Mouse (Mus musculus) limb, embryonic 12.5 days (tissue): ENCODE data around the gene Rgs9bp. TPM values are rescaled to one million over a fixed set of nuclear protein-coding genes. Genes with fewer than 3 reads are reported as not detected.
A peak's percentile ranks its signal among the peaks of the same experiment; 100 is the strongest.
"Not testable (repeated sequence)": the region's sequence is repeated elsewhere in the genome, so short reads cannot be mapped to it uniquely, and the experiment has no call there.

ENCODE experiments used
- ATAC-seq: fragments of 200-750 bp; cut with Nextera tagmentation; 2 replicates; pipeline ENCODE4 v1.8.0; 2017; ENCODE audit warnings: low read depth, moderate TSS enrichment; ENCODE audit not compliant: insufficient number of reproducible peaks, insufficient read depth, low FRiP score, low TSS enrichment
- H3K27ac ChIP-seq: fragments of 300-500 bp; sonication (generic); 2 replicates; pipeline ENCODE4 v1.5.1; 2016; ENCODE audit warnings: mild to moderate bottlenecking, moderate library complexity
- H3K27me3 ChIP-seq: fragments of 300-500 bp; sonication (generic); 2 replicates; pipeline ENCODE4 v1.6.1; 2016; ENCODE audit warnings: mild to moderate bottlenecking, moderate library complexity
- H3K36me3 ChIP-seq: fragments of 300-500 bp; sonication (generic); 2 replicates; pipeline ENCODE4 v1.6.1; 2016; ENCODE audit warnings: mild to moderate bottlenecking, moderate library complexity
- H3K4me1 ChIP-seq: fragments of 300-500 bp; sonication (generic); replicated peaks from 2 replicates; pipeline ENCODE4 v1.6.1; 2016
- H3K4me2 ChIP-seq: fragments of 300-500 bp; sonication (generic); 2 replicates; pipeline ENCODE4 v1.6.1; 2016; ENCODE audit warnings: mild to moderate bottlenecking, moderate library complexity
- H3K4me3 ChIP-seq: fragments of 300-500 bp; sonication (generic); replicated peaks from 2 replicates; pipeline ENCODE4 v1.5.1; 2016; ENCODE audit warnings: mild to moderate bottlenecking
- H3K9ac ChIP-seq: fragments of 300-500 bp; sonication (generic); replicated peaks from 2 replicates; pipeline ENCODE4 v1.6.1; 2016; ENCODE audit warnings: mild to moderate bottlenecking, moderate library complexity
- H3K9me3 ChIP-seq: fragments of 300-500 bp; sonication (generic); 2 replicates; pipeline ENCODE4 v1.6.1; 2016; ENCODE audit warnings: mild to moderate bottlenecking, moderate library complexity
- WGBS: fragments of 180-500 bp; shearing (Covaris S2); methylation state at CpG from one replicate; pipeline ENCODE4 v1.1.7; 2016; 5-methylcytosine and 5-hydroxymethylcytosine counted together
- polyA plus RNA-seq: library from polyadenylated mRNA; unstranded; fragments of >200 nt; fragmentation: Nextera tagmentation; extraction: Ambion mirVana; gene quantifications from 2 replicates; pipeline ENCODE4 v1.2.1, GENCODE M21; 2016

Gene Rgs9bp
- polyA plus RNA-seq, 1 experiment from 2014 or later = 0.28 TPM

- Histone ChIP-seq H3K9me3 (no peaks in the 10 kb centered on the region), H3K4me1 (peaks cover 8% of the 10 kb centered on the region; the same call in 1 of the 2 replicates), H3K27ac (no peak overlapping the region), H3K4me2 (no peak overlapping the region), H3K27me3 (no peaks in the 10 kb centered on the region), H3K9ac (no peak overlapping the region), H3K36me3 (no peaks in the 10 kb centered on the region), H3K4me3 (no peak overlapping the region)
- 83% methylated on average over 3 of the region's 3 CpGs for WGBS
- no peak for ATAC-seq
Measured at GRCm38 (mm10) chr7:35557577-35557976, 27.8 kb downstream of the Rgs9bp start.

GRCm38 (mm10) chr7:35556905-35557304 lies 28.5 kb downstream of the Rgs9bp start:
- Histone ChIP-seq H3K9ac (no peak overlapping the region), H3K4me3 (no peak overlapping the region), H3K4me2 (no peak overlapping the region), H3K36me3 (no peaks in the 10 kb centered on the region), H3K4me1 (peaks cover 8% of the 10 kb centered on the region; the same call in 1 of the 2 replicates), H3K27me3 (no peaks in the 10 kb centered on the region), H3K9me3 (no peaks in the 10 kb centered on the region), H3K27ac (no peak overlapping the region)
- WGBS = 83% methylated on average over 5 of the region's 5 CpGs
- ATAC-seq = no peak

GRCm38 (mm10) chr7:35556205-35556603 lies 29.2 kb downstream of the Rgs9bp start, which contains the start of gene Nudt19:
Nudt19 (minus strand) TSS chr7:35556304.
- peak within 1 kb of the TSS; percentile 96 for H3K27ac ChIP-seq
- H3K4me2 ChIP-seq = peak within 1 kb of the TSS; percentile 80
- peak within 1 kb of the TSS; percentile 79 for H3K9ac ChIP-seq
- no peaks in the 10 kb centered on the region for H3K27me3 ChIP-seq
- no peaks in the 10 kb centered on the region for H3K9me3 ChIP-seq
- H3K4me3 ChIP-seq = peak within 1 kb of the TSS; percentile 60
- WGBS = 63% methylated on average over 4 of the region's 4 CpGs
- no peak for ATAC-seq
- H3K36me3 ChIP-seq = peaks cover 1% of the 10 kb centered on the region; the same call in 1 of the 2 replicates
- peaks cover 8% of the 10 kb centered on the region; the same call in 1 of the 2 replicates for H3K4me1 ChIP-seq

- peak overlapping the region; percentile 60 for H3K4me3 ChIP-seq
- peak overlapping the region; percentile 80 for H3K4me2 ChIP-seq
- H3K9me3 ChIP-seq = no peaks in the 10 kb centered on the region
- peaks cover 8% of the 10 kb centered on the region for H3K36me3 ChIP-seq
- WGBS = 1% methylated on average over 93 of the region's 93 CpGs
- no peaks in the 10 kb centered on the region for H3K27me3 ChIP-seq
- peak; percentile 92 for ATAC-seq
- H3K9ac ChIP-seq = peak overlapping the region; percentile 79
- peaks cover 8% of the 10 kb centered on the region; the same call in 1 of the 2 replicates for H3K4me1 ChIP-seq
- peak overlapping the region; percentile 96 for H3K27ac ChIP-seq
Measured at GRCm38 (mm10) chr7:35555224-35556204, 29.9 kb downstream of the Rgs9bp start.

GRCm38 (mm10) chr7:35554605-35555175 lies 30.7 kb downstream of the Rgs9bp start:
- H3K4me2 ChIP-seq = peak overlapping the region; percentile 80
- H3K4me1 ChIP-seq = peaks cover 8% of the 10 kb centered on the region; the same call in 1 of the 2 replicates
- peak overlapping the region; percentile 79 for H3K9ac ChIP-seq
- H3K36me3 ChIP-seq = peaks cover 14% of the 10 kb centered on the region
- no peak; the same call in 1 of the 2 replicates for ATAC-seq
- H3K4me3 ChIP-seq = peak overlapping the region; percentile 60
- H3K9me3 ChIP-seq = no peaks in the 10 kb centered on the region
- no peaks in the 10 kb centered on the region for H3K27me3 ChIP-seq
- WGBS = 4% methylated on average over 28 of the region's 28 CpGs
- peak overlapping the region; percentile 96 for H3K27ac ChIP-seq

GRCm38 (mm10) chr7:35553751-35554604 lies 31.4 kb downstream of the Rgs9bp start:
- no peak for ATAC-seq
- Histone ChIP-seq H3K4me1 (peaks cover 8% of the 10 kb centered on the region; the same call in 1 of the 2 replicates), H3K27ac (no peak overlapping the region), H3K9me3 (no peaks in the 10 kb centered on the region), H3K36me3 (peaks cover 19% of the 10 kb centered on the region), H3K4me2 (peak overlapping the region; percentile 80), H3K27me3 (no peaks in the 10 kb centered on the region), H3K9ac (no peak overlapping the region), H3K4me3 (peak overlapping the region; percentile 60)
- 68% methylated on average over 10 of the region's 10 CpGs for WGBS

GRCm38 (mm10) chr7:35545881-35546280 lies 39.5 kb downstream of the Rgs9bp start:
- Histone ChIP-seq H3K9me3 (no peaks in the 10 kb centered on the region), H3K9ac (no peak overlapping the region), H3K36me3 (peaks cover 17% of the 10 kb centered on the region), H3K4me2 (no peak overlapping the region), H3K27ac (no peak overlapping the region), H3K4me1 (no peaks in the 10 kb centered on the region), H3K27me3 (no peaks in the 10 kb centered on the region), H3K4me3 (no peak overlapping the region)
- ATAC-seq = no peak; the same call in 1 of the 2 replicates
- 37% methylated on average over 4 of the region's 4 CpGs for WGBS

GRCm38 (mm10) chr7:35537562-35537961 lies 47.8 kb downstream of the Rgs9bp start, which contains the start of gene Tdrd12:
Tdrd12 (minus strand) TSS chr7:35537745.
- no peak for ATAC-seq
- no peaks in the 10 kb centered on the region for H3K4me1 ChIP-seq

GRCm38 (mm10) chr7:35535750-35536512 lies 49.5 kb downstream of the Rgs9bp start:
- Histone ChIP-seq H3K9me3 (0 out of 2 replicates have a peak, but pooled peaks cover 4% of the 10 kb centered on the region), H3K27ac (no peak overlapping the region), H3K4me1 (no peaks in the 10 kb centered on the region), H3K9ac (no peak overlapping the region), H3K36me3 (no peaks in the 10 kb centered on the region), H3K27me3 (no peaks in the 10 kb centered on the region), H3K4me3 (no peak overlapping the region), H3K4me2 (no peak overlapping the region)
- WGBS = 77% methylated on average over 12 of the region's 12 CpGs
- no peak for ATAC-seq

More at GRCm38 (mm10) chr7:35537562-35537961, 47.8 kb downstream of the Rgs9bp start, which contains the start of gene Tdrd12:
- 91% methylated on average over 17 of the region's 17 CpGs for WGBS
- Histone ChIP-seq H3K4me2 (no peak within 1 kb of the TSS), H3K27ac (no peak within 1 kb of the TSS), H3K9me3 (0 out of 2 replicates have a peak, but pooled peaks cover 4% of the 10 kb centered on the region), H3K36me3 (no peaks in the 10 kb centered on the region), H3K4me3 (no peak within 1 kb of the TSS), H3K27me3 (no peaks in the 10 kb centered on the region), H3K9ac (no peak within 1 kb of the TSS)

- H3K4me2 ChIP-seq, H3K27ac ChIP-seq, H3K27me3 ChIP-seq, H3K4me3 ChIP-seq, H3K9ac ChIP-seq, H3K9me3 ChIP-seq, H3K4me1 ChIP-seq, ATAC-seq, H3K36me3 ChIP-seq: not testable (repeated sequence)
- WGBS = 61% methylated on average over 1 of the region's 1 CpGs
Measured at GRCm38 (mm10) chr7:35530544-35530943, 54.8 kb downstream of the Rgs9bp start.
